Mouse (Mus musculus): ENCODE measurements around the gene Bptf. TPM values are rescaled to one million over a fixed set of nuclear protein-coding genes. Genes with fewer than 3 reads are reported as not detected.
"Not testable (repeated sequence)": the region's sequence is repeated elsewhere in the genome, so short reads cannot be mapped to it uniquely, and the experiment has no call there.

Gene Bptf
- 28.9 and 34.1 TPM in 2 replicates for polyA plus RNA-seq (2015; fragmentation: Nextera tagmentation; extraction: Ambion mirVana)

DNA sequence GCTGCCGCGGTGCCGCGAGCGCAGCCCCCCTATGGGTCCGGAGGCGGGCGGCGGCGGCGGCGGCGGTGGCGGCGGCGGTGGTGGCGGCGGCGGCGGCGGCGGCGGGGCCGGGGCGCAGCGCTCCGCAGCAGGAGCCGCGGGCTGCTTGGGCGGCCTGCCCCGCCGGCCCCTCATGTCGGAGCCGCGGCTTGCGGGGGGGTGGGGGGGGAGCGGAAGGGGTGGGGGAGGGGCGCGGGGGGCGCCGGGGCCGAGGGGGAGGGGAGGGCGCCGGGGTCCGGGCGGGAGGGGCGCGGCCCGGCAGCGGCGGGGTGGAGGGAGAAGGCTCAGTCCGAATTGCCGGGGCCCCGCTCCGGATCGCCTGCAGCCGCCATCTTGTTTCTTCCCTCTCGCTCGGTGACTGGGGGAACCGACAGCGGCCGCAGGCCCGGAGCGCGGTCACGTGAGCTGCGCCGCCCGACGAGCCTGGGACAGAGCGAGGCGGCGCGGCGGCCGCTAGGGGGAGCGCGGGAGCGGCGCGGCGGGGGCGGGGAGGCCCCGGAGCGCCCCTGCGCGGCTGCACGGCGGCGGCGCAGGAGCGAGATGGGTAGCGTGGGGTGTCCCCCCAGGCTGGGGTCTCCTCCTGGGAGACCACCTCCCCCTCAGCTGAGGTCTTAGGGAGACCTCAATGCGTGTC is at the start of gene Bptf:
TSS of gene Bptf (minus strand) at position 379 of the 673 bp plus-strand sequence.
- Histone ChIP-seq H3K36me3 (ENCODE audit: control insufficient read depth, insufficient read depth, low read length) (no peaks in the 10 kb centered on the region), H3K27ac (ENCODE audit: low read length) (peak within 1 kb of the TSS; percentile 98), H3K27me3 (ENCODE audit: control insufficient read depth, insufficient read depth, low read depth, low read length) (no peaks in the 10 kb centered on the region), H3K9me3 (replicated peaks; ENCODE audit: control insufficient read depth, low read length, poor library complexity, severe bottlenecking) (no peaks in the 10 kb centered on the region), H3K4me1 (ENCODE audit: control insufficient read depth, insufficient read depth, low read length) (peaks cover 23% of the 10 kb centered on the region), H3K4me3 (ENCODE audit: low read depth, low read length) (peak within 1 kb of the TSS; percentile 92), H3K4me2 (ENCODE audit: low read length) (peak within 1 kb of the TSS; percentile 92), H3K9ac (ENCODE audit: low read depth, low read length) (peak within 1 kb of the TSS; percentile 98)
- ATAC-seq, result peak; percentile 98
- WGBS, result under 1% methylated on average over 26 of the region's 94 CpGs

GRCm38 (mm10) chr11:107161215-107161614 is 29.3 kb upstream of the Bptf start:
- no peaks in the 10 kb centered on the region; the same call in 1 of the 2 replicates for H3K36me3 ChIP-seq (ENCODE audit: control insufficient read depth, insufficient read depth, low read length)
- no peaks in the 10 kb centered on the region for H3K4me1 ChIP-seq (ENCODE audit: control insufficient read depth, insufficient read depth, low read length)
- 86% methylated on average over 4 of the region's 4 CpGs for WGBS
- no peaks in the 10 kb centered on the region for H3K9me3 ChIP-seq (replicated peaks; ENCODE audit: control insufficient read depth, low read length, poor library complexity, severe bottlenecking)
- no peaks in the 10 kb centered on the region for H3K27me3 ChIP-seq (ENCODE audit: control insufficient read depth, insufficient read depth, low read depth, low read length)
- no peak overlapping the region for H3K27ac ChIP-seq (ENCODE audit: low read length)
- H3K4me3 ChIP-seq (ENCODE audit: low read depth, low read length), result no peak overlapping the region
- no peak for ATAC-seq
- H3K4me2 ChIP-seq (ENCODE audit: low read length), result no peak overlapping the region
- H3K9ac ChIP-seq (ENCODE audit: low read depth, low read length), result no peak overlapping the region

- Histone ChIP-seq H3K4me3 (ENCODE audit: low read depth, low read length) (no peak overlapping the region), H3K9ac (ENCODE audit: low read depth, low read length) (no peak overlapping the region), H3K36me3 (ENCODE audit: control insufficient read depth, insufficient read depth, low read length) (no peaks in the 10 kb centered on the region), H3K4me2 (ENCODE audit: low read length) (no peak overlapping the region), H3K4me1 (ENCODE audit: control insufficient read depth, insufficient read depth, low read length) (no peaks in the 10 kb centered on the region), H3K9me3 (replicated peaks; ENCODE audit: control insufficient read depth, low read length, poor library complexity, severe bottlenecking) (no peaks in the 10 kb centered on the region), H3K27me3 (ENCODE audit: control insufficient read depth, insufficient read depth, low read depth, low read length) (no peaks in the 10 kb centered on the region), H3K27ac (ENCODE audit: low read length) (no peak overlapping the region)
- ATAC-seq, result no peak
- 38% methylated on average over 1 of the region's 1 CpGs for WGBS
These were observed 27.1 kb upstream of the Bptf start for GRCm38 (mm10) chr11:107159034-107159433.

DNA sequence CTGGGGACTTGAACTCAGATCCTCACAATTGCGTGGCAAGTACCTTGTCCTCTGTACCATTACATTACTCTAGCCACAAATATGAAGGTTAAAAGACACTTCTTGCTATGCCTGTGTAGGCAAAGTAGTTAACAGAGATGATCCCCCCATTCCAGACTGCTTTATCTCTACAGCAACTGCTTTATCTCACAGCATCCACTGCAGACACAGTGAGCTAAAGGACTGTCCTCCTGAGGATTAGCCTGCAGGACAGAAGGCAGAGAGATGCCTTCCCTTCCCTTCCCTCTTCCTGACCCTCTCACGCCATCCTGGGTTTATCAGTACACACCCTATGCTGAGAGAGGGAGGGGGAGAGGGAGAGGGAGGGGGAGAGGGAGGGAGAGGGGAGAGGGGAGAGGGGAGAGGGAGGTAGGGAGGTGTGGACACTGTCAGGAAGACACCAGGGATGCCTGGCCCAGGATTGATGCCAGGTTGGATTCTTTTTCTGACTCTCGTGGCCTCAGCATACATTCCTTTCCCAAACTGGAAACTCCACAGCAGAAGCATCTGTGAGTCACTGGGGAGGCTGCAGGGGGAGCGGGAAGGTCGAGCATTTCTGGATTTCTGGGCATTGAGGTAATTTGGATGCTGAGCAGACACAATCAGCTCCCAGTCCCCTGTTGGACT is 25.2 kb upstream of the Bptf start:
- H3K9ac ChIP-seq (ENCODE audit: low read depth, low read length), result no peak overlapping the region
- ATAC-seq, result no peak
- H3K36me3 ChIP-seq (ENCODE audit: control insufficient read depth, insufficient read depth, low read length), result no peaks in the 10 kb centered on the region
- 59% methylated on average over 5 of the region's 5 CpGs for WGBS
- H3K27ac ChIP-seq (ENCODE audit: low read length), result no peak overlapping the region
- H3K4me1 ChIP-seq (ENCODE audit: control insufficient read depth, insufficient read depth, low read length), result no peaks in the 10 kb centered on the region
- no peaks in the 10 kb centered on the region for H3K27me3 ChIP-seq (ENCODE audit: control insufficient read depth, insufficient read depth, low read depth, low read length)
- no peaks in the 10 kb centered on the region for H3K9me3 ChIP-seq (replicated peaks; ENCODE audit: control insufficient read depth, low read length, poor library complexity, severe bottlenecking)
- no peak overlapping the region for H3K4me2 ChIP-seq (ENCODE audit: low read length)
- no peak overlapping the region for H3K4me3 ChIP-seq (ENCODE audit: low read depth, low read length)

GRCm38 (mm10) chr11:107155292-107155691 is 23.4 kb upstream of the Bptf start:
- WGBS, result 84% methylated on average over 5 of the region's 5 CpGs
- H3K4me1 ChIP-seq (ENCODE audit: control insufficient read depth, insufficient read depth, low read length), result no peaks in the 10 kb centered on the region
- ATAC-seq, result no peak
- no peaks in the 10 kb centered on the region for H3K36me3 ChIP-seq (ENCODE audit: control insufficient read depth, insufficient read depth, low read length)
- H3K9ac ChIP-seq (ENCODE audit: low read depth, low read length), result no peak overlapping the region
- no peaks in the 10 kb centered on the region for H3K9me3 ChIP-seq (replicated peaks; ENCODE audit: control insufficient read depth, low read length, poor library complexity, severe bottlenecking)
- no peaks in the 10 kb centered on the region for H3K27me3 ChIP-seq (ENCODE audit: control insufficient read depth, insufficient read depth, low read depth, low read length)
- H3K4me3 ChIP-seq (ENCODE audit: low read depth, low read length), result no peak overlapping the region
- H3K4me2 ChIP-seq (ENCODE audit: low read length), result no peak overlapping the region
- no peak overlapping the region for H3K27ac ChIP-seq (ENCODE audit: low read length)

- no peak overlapping the region for H3K9ac ChIP-seq (ENCODE audit: low read depth, low read length)
- 81% methylated on average over 7 of the region's 7 CpGs for WGBS
- no peak overlapping the region for H3K4me2 ChIP-seq (ENCODE audit: low read length)
- ATAC-seq, result no peak
- H3K36me3 ChIP-seq (ENCODE audit: control insufficient read depth, insufficient read depth, low read length), result no peaks in the 10 kb centered on the region
- H3K9me3 ChIP-seq (replicated peaks; ENCODE audit: control insufficient read depth, low read length, poor library complexity, severe bottlenecking), result no peaks in the 10 kb centered on the region
- no peak overlapping the region for H3K27ac ChIP-seq (ENCODE audit: low read length)
- H3K27me3 ChIP-seq (ENCODE audit: control insufficient read depth, insufficient read depth, low read depth, low read length), result no peaks in the 10 kb centered on the region
- no peak overlapping the region for H3K4me3 ChIP-seq (ENCODE audit: low read depth, low read length)
- no peaks in the 10 kb centered on the region for H3K4me1 ChIP-seq (ENCODE audit: control insufficient read depth, insufficient read depth, low read length)
These were observed 22.5 kb upstream of the Bptf start for GRCm38 (mm10) chr11:107154431-107154830.

GRCm38 (mm10) chr11:107153645-107154044 is 21.7 kb upstream of the Bptf start:
- Histone ChIP-seq H3K36me3 (ENCODE audit: control insufficient read depth, insufficient read depth, low read length) (no peaks in the 10 kb centered on the region), H3K4me3 (ENCODE audit: low read depth, low read length) (no peak overlapping the region), H3K4me1 (ENCODE audit: control insufficient read depth, insufficient read depth, low read length) (no peaks in the 10 kb centered on the region), H3K27ac (ENCODE audit: low read length) (no peak overlapping the region), H3K9ac (ENCODE audit: low read depth, low read length) (no peak overlapping the region), H3K4me2 (ENCODE audit: low read length) (no peak overlapping the region), H3K9me3 (replicated peaks; ENCODE audit: control insufficient read depth, low read length, poor library complexity, severe bottlenecking) (no peaks in the 10 kb centered on the region), H3K27me3 (ENCODE audit: control insufficient read depth, insufficient read depth, low read depth, low read length) (no peaks in the 10 kb centered on the region)
- 78% methylated on average over 5 of the region's 5 CpGs for WGBS
- ATAC-seq, result no peak

- no peaks in the 10 kb centered on the region for H3K27me3 ChIP-seq (ENCODE audit: control insufficient read depth, insufficient read depth, low read depth, low read length)
- no peak overlapping the region for H3K27ac ChIP-seq (ENCODE audit: low read length)
- H3K9ac ChIP-seq (ENCODE audit: low read depth, low read length), result no peak overlapping the region
- H3K4me2 ChIP-seq (ENCODE audit: low read length), result no peak overlapping the region
- no peak for ATAC-seq
- WGBS, result 73% methylated on average over 7 of the region's 7 CpGs
- H3K9me3 ChIP-seq (replicated peaks; ENCODE audit: control insufficient read depth, low read length, poor library complexity, severe bottlenecking), result no peaks in the 10 kb centered on the region
- no peaks in the 10 kb centered on the region for H3K4me1 ChIP-seq (ENCODE audit: control insufficient read depth, insufficient read depth, low read length)
- no peaks in the 10 kb centered on the region for H3K36me3 ChIP-seq (ENCODE audit: control insufficient read depth, insufficient read depth, low read length)
- no peak overlapping the region for H3K4me3 ChIP-seq (ENCODE audit: low read depth, low read length)
These were observed 19.9 kb upstream of the Bptf start for GRCm38 (mm10) chr11:107151809-107152208.

DNA sequence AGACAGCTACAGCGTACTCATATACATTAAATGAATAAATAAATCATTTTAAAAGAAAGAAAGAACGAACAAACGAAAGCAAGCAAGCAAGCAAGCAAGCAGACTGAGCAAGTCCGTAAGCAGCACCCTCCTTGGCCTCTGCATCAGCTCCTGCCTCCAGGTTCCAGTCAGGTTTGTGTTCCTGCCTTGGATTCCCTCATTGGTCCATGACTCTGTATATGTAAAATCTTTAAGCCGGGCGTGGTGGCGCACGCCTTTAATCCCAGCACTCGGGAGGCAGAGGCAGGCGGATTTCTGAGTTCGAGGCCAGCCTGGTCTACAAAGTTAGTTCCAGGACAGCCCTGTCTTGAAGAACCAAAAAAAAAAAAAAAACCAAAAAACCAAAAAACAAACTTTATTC is 12.0 kb upstream of the Bptf start:
- ATAC-seq; H3K9ac ChIP-seq (ENCODE audit: low read depth, low read length); H3K4me3 ChIP-seq (ENCODE audit: low read depth, low read length); H3K27ac ChIP-seq (ENCODE audit: low read length); H3K27me3 ChIP-seq (ENCODE audit: control insufficient read depth, insufficient read depth, low read depth, low read length); H3K4me2 ChIP-seq (ENCODE audit: low read length); H3K36me3 ChIP-seq (ENCODE audit: control insufficient read depth, insufficient read depth, low read length); H3K4me1 ChIP-seq (ENCODE audit: control insufficient read depth, insufficient read depth, low read length); H3K9me3 ChIP-seq (replicated peaks; ENCODE audit: control insufficient read depth, low read length, poor library complexity, severe bottlenecking): not testable (repeated sequence)
- whole genome bisulfite sequencing, result 93% methylated on average over 11 of the region's 11 CpGs
